ENCODE assay signal across 20 mouse cellular contexts in the genomic region with DNA sequence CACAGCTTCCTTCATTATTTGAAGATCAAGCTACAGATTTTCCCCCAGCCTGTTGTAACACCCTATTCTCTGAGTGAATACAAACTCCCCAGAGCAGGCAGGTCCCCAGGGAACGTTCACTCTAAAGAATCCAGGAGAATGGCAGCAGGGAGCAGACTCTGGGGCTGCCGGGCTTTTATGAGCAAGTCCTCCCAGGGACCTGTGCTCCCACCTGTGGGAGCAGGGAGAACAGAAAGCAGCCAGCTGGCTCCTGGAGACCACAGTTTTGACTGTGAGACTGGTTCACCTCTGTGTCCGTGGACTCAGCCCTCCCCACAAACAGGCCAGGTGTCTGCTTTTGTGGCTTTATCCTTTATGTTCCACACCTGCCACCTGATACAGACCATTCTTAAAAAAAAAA.
DNase-seq lines count a peak whose midpoint lies in the region; ATAC-seq lines count a peak whose summit lies in the region.
"Had no signal": no experiment of that assay in that cellular context is flagged by ENCODE, and none has a peak within 500 bp of the region (broad histone marks: within the 10 kb centered on the region; RNA-seq: fewer than 3 reads in every experiment).

No protein-coding gene starts in this region.

- 49% methylated on average over 3 of the region's 3 CpGs for WGBS in kidney, embryonic 16.5 days
- 44% methylated on average over 3 of the region's 3 CpGs for WGBS in kidney, embryonic 15.5 days
- 40% methylated on average over 3 of the region's 3 CpGs for WGBS in neural tube, embryonic 15.5 days

- no peaks in the 10 kb centered on the region for H3K36me3 ChIP-seq in kidney, embryonic 16.5 days (ENCODE audit: insufficient read depth, low read length)
- no peaks in the 10 kb centered on the region for H3K36me3 ChIP-seq in kidney, embryonic 15.5 days
- peaks cover 3% of the 10 kb centered on the region; the same call in 1 of the 2 replicates for H3K36me3 ChIP-seq in neural tube, embryonic 15.5 days
- H3K36me3 ChIP-seq: embryonic facial prominence, embryonic 13.5 days had no signal

- H3K27ac ChIP-seq in kidney, embryonic 16.5 days (ENCODE audit: low read length): no peak overlapping the region
- no peak overlapping the region for H3K27ac ChIP-seq in kidney, embryonic 15.5 days
- H3K27ac ChIP-seq in neural tube, embryonic 15.5 days (replicated peaks): 0 out of 2 replicates have a peak overlapping the region, but pooled peaks have one; percentile 20
- H3K27ac ChIP-seq: embryonic facial prominence, embryonic 13.5 days; gastrocnemius, adult 2 months; hindbrain, embryonic 14.5 days; hindbrain, postnatal 0 days had no signal

- H3K4me2 ChIP-seq in kidney, embryonic 16.5 days (replicated peaks; ENCODE audit: low read depth, low read length): no peak overlapping the region
- no peak overlapping the region for H3K4me2 ChIP-seq in kidney, embryonic 15.5 days
- H3K4me2 ChIP-seq in neural tube, embryonic 15.5 days: no peak overlapping the region
- H3K4me2 ChIP-seq: embryonic facial prominence, embryonic 13.5 days; heart, embryonic 11.5 days; hindbrain, embryonic 14.5 days had no signal

- DNase-seq in neural tube, embryonic 10.5 days (ENCODE audit: extremely low spot score, low spot score): no peak
- DNase-seq in thymus, postnatal 14 days: peak; percentile 23
- no peak for DNase-seq in thymus, postnatal 25 days
- DNase-seq in natural killer cell, adult 2 months (ENCODE audit: low spot score in 2 of 2): no peak
- DNase-seq: adrenal gland, adult 2 months; adrenal gland, postnatal 14 days; cerebellum, adult 11 months; cerebellum, adult 9-11 months; forebrain, postnatal 0 days; gastrocnemius, adult 2 months; gastrocnemius, postnatal 14 days had no signal

- H3K4me3 ChIP-seq in kidney, embryonic 16.5 days (ENCODE audit: low read length): no peak overlapping the region
- H3K4me3 ChIP-seq in kidney, embryonic 15.5 days (replicated peaks): no peak overlapping the region
- H3K4me3 ChIP-seq in neural tube, embryonic 15.5 days (replicated peaks): no peak overlapping the region
- H3K4me3 ChIP-seq: embryonic facial prominence, embryonic 13.5 days; gastrocnemius, adult 2 months had no signal

- no peaks in the 10 kb centered on the region for H3K27me3 ChIP-seq in kidney, embryonic 16.5 days (ENCODE audit: insufficient read depth, low read length)
- no peaks in the 10 kb centered on the region for H3K27me3 ChIP-seq in kidney, embryonic 15.5 days
- no peaks in the 10 kb centered on the region for H3K27me3 ChIP-seq in neural tube, embryonic 15.5 days (replicated peaks)
- H3K27me3 ChIP-seq: embryonic facial prominence, embryonic 13.5 days had no signal

- 0 out of 2 replicates have a peak, but pooled peaks cover 4% of the 10 kb centered on the region for H3K4me1 ChIP-seq in kidney, embryonic 16.5 days (ENCODE audit: insufficient read depth, low read length)
- peaks cover 11% of the 10 kb centered on the region for H3K4me1 ChIP-seq in kidney, embryonic 15.5 days
- H3K4me1 ChIP-seq in neural tube, embryonic 15.5 days: 0 out of 2 replicates have a peak, but pooled peaks cover 4% of the 10 kb centered on the region
- H3K4me1 ChIP-seq: embryonic facial prominence, embryonic 13.5 days had no signal

- H3K9me3 ChIP-seq in kidney, embryonic 16.5 days (ENCODE audit: low read length): no peaks in the 10 kb centered on the region
- no peaks in the 10 kb centered on the region for H3K9me3 ChIP-seq in kidney, embryonic 15.5 days (replicated peaks)
- no peaks in the 10 kb centered on the region for H3K9me3 ChIP-seq in neural tube, embryonic 15.5 days (replicated peaks)
- H3K9me3 ChIP-seq: embryonic facial prominence, embryonic 13.5 days had no signal

- ATAC-seq in kidney, embryonic 16.5 days (ENCODE audit: low FRiP score, low TSS enrichment): 0 out of 2 replicates have a peak, but pooled peaks have one; percentile 29
- no peak for ATAC-seq in kidney, embryonic 15.5 days (replicated peaks; ENCODE audit: low FRiP score)
- ATAC-seq in neural tube, embryonic 15.5 days (ENCODE audit: low FRiP score): no peak
- ATAC-seq: CD4-positive, CD25-positive, alpha-beta regulatory T cell, adult 4 months; forebrain, embryonic 14.5 days; forebrain, postnatal 0 days; hindbrain, postnatal 0 days had no signal

- H3K9ac ChIP-seq in kidney, embryonic 16.5 days (replicated peaks; ENCODE audit: low read length): no peak overlapping the region
- H3K9ac ChIP-seq in kidney, embryonic 15.5 days: no peak overlapping the region
- no peak overlapping the region for H3K9ac ChIP-seq in neural tube, embryonic 15.5 days (replicated peaks)
- H3K9ac ChIP-seq: embryonic facial prominence, embryonic 13.5 days; forebrain, postnatal 0 days; hindbrain, embryonic 14.5 days had no signal
